Mouse (Mus musculus): Measurements from ENCODE around the gene Paqr8.

GRCm38 (mm10) chr1:20933457-20933856 is 43.1 kb downstream of the Paqr8 start:
- TF ChIP-seq CTCF (IDR thresholded peaks at IDR 0.05; ENCODE audit: extremely low read depth, insufficient read depth, low read length) (peak; percentile 78), POLR2A (IDR thresholded peaks at IDR 0.05; ENCODE audit: extremely low read depth, insufficient read depth, low read length) (no peak)

Measured in cortical plate, adult 2 months (tissue).